Mouse (Mus musculus): Measurements from ENCODE around the gene Kctd8. TPM values are rescaled to one million over a fixed set of nuclear protein-coding genes. Genes with fewer than 3 reads are reported as not detected.

Kctd8 gene
- total RNA-seq, 1 experiment = 0.62 TPM

DNA sequence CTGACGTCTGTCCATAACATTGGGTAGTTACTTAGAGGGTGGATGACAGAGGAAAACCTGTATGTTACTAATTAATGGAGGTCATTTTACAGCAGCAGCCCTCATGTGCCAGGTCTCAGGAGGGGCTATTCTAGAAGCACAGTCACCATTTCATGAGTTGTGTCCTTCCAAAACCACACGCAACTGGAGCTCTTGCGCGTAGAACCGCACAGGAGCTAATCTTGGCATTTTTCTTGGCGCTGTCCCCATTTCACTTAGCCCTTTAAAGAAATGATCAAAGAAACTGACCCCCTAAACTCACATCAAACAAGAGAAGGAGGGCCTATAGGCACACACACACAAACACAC, 1.9 kb downstream of the Kctd8 start:
- TF ChIP-seq ZNF384 (IDR thresholded peaks at IDR 0.05; ENCODE audit: low read depth, low read length) (no peak), ZC3H11A (IDR thresholded peaks at IDR 0.05; ENCODE audit: borderline replicate concordance, low read depth, low read length) (no peak), MAFK (IDR thresholded peaks at IDR 0.05; ENCODE audit: insufficient read depth, low read depth, low read length) (no peak), HCFC1 (IDR thresholded peaks at IDR 0.05; ENCODE audit: borderline replicate concordance, insufficient read depth, low read length) (no peak), CHD2 (IDR thresholded peaks at IDR 0.05; ENCODE audit: low read depth, low read length) (no peak)
- Histone ChIP-seq H3K27ac (ENCODE audit: insufficient read depth, low read depth, low read length, poor library complexity, severe bottlenecking) (no peak overlapping the region), H3K9me3 (ENCODE audit: control insufficient read depth, insufficient read depth, low read depth, low read length) (no peaks in the 10 kb centered on the region), H3K4me3 (ENCODE audit: insufficient read depth in 1 of 2, low read depth in 1 of 2, low read length in 2 of 2, poor library complexity in 1 of 2, severe bottlenecking in 1 of 2) (no peak overlapping the region), H3K36me3 (ENCODE audit: control insufficient read depth, insufficient read depth, low read length, poor library complexity, severe bottlenecking) (no peaks in the 10 kb centered on the region), H3K9ac (ENCODE audit: insufficient read depth, low read depth, low read length, poor library complexity, severe bottlenecking) (no peak overlapping the region), H3K4me1 (ENCODE audit: control insufficient read depth in 2 of 2, insufficient read depth in 2 of 2, low read length in 2 of 2, poor library complexity in 1 of 2) (peaks cover 0 to 2% of the 10 kb centered on the region in 2 experiments; a peak in 1 of 4 replicates)
- DNase-seq (ENCODE audit: low read depth, low spot score) = no peak
- in situ Hi-C loops (cut with MboI; ENCODE audit: low sequenced_read_pairs in 2 of 2, unreplicated experiment in 2 of 2) = no loop called here

DNA sequence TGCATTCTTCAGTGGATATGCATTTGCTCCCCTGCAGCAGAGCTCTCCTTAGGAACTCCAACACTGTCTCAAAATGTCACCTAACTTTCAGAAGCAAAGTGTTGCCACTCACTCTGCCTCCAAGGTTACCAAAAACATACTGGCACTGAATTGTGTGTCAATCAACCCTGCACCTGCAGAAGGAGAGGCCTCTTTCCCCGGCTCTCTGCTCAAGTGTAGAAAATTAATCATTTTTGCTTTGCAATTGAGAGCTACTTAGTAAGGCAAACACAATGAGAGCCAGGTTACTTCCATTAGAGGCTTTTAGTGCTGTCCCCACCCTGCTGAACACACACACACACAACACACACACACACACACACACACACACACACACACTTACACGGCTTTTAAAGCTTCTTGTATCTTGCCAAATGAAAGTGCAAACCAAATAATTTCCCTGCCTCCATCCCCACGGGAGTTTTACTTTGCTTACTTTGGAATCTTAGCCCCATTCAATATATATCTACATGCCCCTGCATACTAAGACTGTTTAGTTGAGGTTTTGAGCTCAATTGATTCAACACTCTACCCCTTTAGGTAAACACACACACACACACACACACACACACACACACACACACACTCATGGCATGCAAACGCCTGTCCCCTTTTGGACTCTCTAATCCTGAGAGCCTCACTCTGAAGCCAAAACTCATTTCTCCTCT, 2.4 kb downstream of the Kctd8 start:
- no peak overlapping the region for H3K9ac ChIP-seq (ENCODE audit: insufficient read depth, low read depth, low read length, poor library complexity, severe bottlenecking)
- H3K9me3 ChIP-seq (ENCODE audit: control insufficient read depth, insufficient read depth, low read depth, low read length) = no peaks in the 10 kb centered on the region
- in situ Hi-C loops (cut with MboI; ENCODE audit: low sequenced_read_pairs in 2 of 2, unreplicated experiment in 2 of 2) = no loop called here
- TF ChIP-seq ZC3H11A (IDR thresholded peaks at IDR 0.05; ENCODE audit: borderline replicate concordance, low read depth, low read length) (no peak), MAFK (IDR thresholded peaks at IDR 0.05; ENCODE audit: insufficient read depth, low read depth, low read length) (no peak), ZNF384 (IDR thresholded peaks at IDR 0.05; ENCODE audit: low read depth, low read length) (no peak), CHD2 (IDR thresholded peaks at IDR 0.05; ENCODE audit: low read depth, low read length) (no peak), HCFC1 (IDR thresholded peaks at IDR 0.05; ENCODE audit: borderline replicate concordance, insufficient read depth, low read length) (no peak)
- no peak overlapping the region for H3K27ac ChIP-seq (ENCODE audit: insufficient read depth, low read depth, low read length, poor library complexity, severe bottlenecking)
- no peak for DNase-seq (ENCODE audit: low read depth, low spot score)
- no peaks in the 10 kb centered on the region for H3K36me3 ChIP-seq (ENCODE audit: control insufficient read depth, insufficient read depth, low read length, poor library complexity, severe bottlenecking)
- peaks cover 0 to 2% of the 10 kb centered on the region in 2 experiments; a peak in 1 of 4 replicates for H3K4me1 ChIP-seq (ENCODE audit: control insufficient read depth in 2 of 2, insufficient read depth in 2 of 2, low read length in 2 of 2, poor library complexity in 1 of 2)
- no peak overlapping the region for H3K4me3 ChIP-seq (ENCODE audit: insufficient read depth in 1 of 2, low read depth in 1 of 2, low read length in 2 of 2, poor library complexity in 1 of 2, severe bottlenecking in 1 of 2)

DNA sequence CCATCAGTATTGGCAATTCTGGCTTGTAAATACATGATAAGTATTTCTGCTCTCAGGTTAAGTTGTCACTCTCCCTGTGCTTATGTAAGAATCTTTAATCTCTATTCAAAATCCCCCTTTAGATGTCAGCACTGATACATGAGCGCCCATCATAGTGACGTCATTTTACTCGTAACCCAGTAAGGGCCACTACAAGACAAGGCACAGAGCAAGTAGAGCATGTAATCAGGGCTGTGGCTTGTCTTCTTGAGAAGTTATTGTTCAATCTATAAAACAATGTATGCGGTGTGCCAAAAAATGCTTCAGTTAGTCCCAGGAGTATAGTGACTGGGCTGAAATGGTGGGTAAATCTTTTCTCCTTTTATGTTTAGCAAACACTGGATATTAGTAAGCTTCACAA, 13.9 kb downstream of the Kctd8 start:
- TF ChIP-seq HCFC1 (IDR thresholded peaks at IDR 0.05; ENCODE audit: borderline replicate concordance, insufficient read depth, low read length) (no peak), MAFK (IDR thresholded peaks at IDR 0.05; ENCODE audit: insufficient read depth, low read depth, low read length) (no peak), ZC3H11A (IDR thresholded peaks at IDR 0.05; ENCODE audit: borderline replicate concordance, low read depth, low read length) (no peak), ZNF384 (IDR thresholded peaks at IDR 0.05; ENCODE audit: low read depth, low read length) (no peak), CHD2 (IDR thresholded peaks at IDR 0.05; ENCODE audit: low read depth, low read length) (no peak)
- in situ Hi-C loops (cut with MboI; ENCODE audit: low sequenced_read_pairs in 2 of 2, unreplicated experiment in 2 of 2) = no loop called here

DNA sequence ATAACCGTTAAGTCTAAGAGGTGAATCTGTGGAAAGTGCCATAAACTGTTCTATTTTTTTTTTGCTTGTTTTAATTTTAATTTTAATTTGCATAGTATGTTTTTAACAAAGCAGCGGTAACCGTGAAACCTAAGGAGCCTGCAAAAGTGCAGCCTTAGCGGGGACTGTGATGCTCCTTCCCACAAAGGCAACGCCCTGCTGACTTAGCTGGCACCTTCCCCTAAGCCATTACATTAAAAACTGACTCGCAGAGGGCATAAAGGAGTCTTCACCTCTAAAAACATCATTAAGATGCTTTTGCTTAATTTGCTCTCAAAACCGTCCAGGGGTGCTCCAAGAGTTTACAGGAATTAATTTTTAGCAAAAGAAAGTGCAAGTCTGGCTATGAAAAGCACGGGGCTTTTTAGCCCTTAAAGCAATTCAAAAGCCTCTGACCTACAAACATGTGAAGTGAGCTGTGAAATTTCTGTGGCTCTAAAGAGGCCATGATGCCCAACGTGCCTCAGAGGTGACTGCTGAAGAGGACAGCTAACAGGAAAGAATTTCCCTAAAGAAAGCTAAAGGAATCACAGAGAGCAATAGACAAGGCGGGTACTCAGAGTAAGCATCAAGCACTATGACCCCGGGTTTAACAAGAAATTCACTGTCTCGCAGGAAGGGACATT, 16.8 kb downstream of the Kctd8 start:
- Histone ChIP-seq H3K27ac (ENCODE audit: insufficient read depth, low read depth, low read length, poor library complexity, severe bottlenecking) (no peak overlapping the region), H3K4me3 (ENCODE audit: insufficient read depth in 1 of 2, low read depth in 1 of 2, low read length in 2 of 2, poor library complexity in 1 of 2, severe bottlenecking in 1 of 2) (no peak overlapping the region), H3K9ac (ENCODE audit: insufficient read depth, low read depth, low read length, poor library complexity, severe bottlenecking) (no peak overlapping the region), H3K4me1 (ENCODE audit: control insufficient read depth in 2 of 2, insufficient read depth in 2 of 2, low read length in 2 of 2, poor library complexity in 1 of 2) (no peaks in the 10 kb centered on the region), H3K9me3 (ENCODE audit: control insufficient read depth, insufficient read depth, low read depth, low read length) (no peaks in the 10 kb centered on the region), H3K36me3 (ENCODE audit: control insufficient read depth, insufficient read depth, low read length, poor library complexity, severe bottlenecking) (no peaks in the 10 kb centered on the region)
- DNase-seq (ENCODE audit: low read depth, low spot score) = no peak
- TF ChIP-seq ZNF384 (IDR thresholded peaks at IDR 0.05; ENCODE audit: low read depth, low read length) (no peak), MAFK (IDR thresholded peaks at IDR 0.05; ENCODE audit: insufficient read depth, low read depth, low read length) (no peak), ZC3H11A (IDR thresholded peaks at IDR 0.05; ENCODE audit: borderline replicate concordance, low read depth, low read length) (no peak), CHD2 (IDR thresholded peaks at IDR 0.05; ENCODE audit: low read depth, low read length) (no peak), HCFC1 (IDR thresholded peaks at IDR 0.05; ENCODE audit: borderline replicate concordance, insufficient read depth, low read length) (no peak)
- in situ Hi-C loops (cut with MboI; ENCODE audit: low sequenced_read_pairs in 2 of 2, unreplicated experiment in 2 of 2) = no loop called here

More for the DNA sequence above, 13.9 kb downstream of the Kctd8 start:
- no peak overlapping the region for H3K27ac ChIP-seq (ENCODE audit: insufficient read depth, low read depth, low read length, poor library complexity, severe bottlenecking)
- no peak overlapping the region for H3K9ac ChIP-seq (ENCODE audit: insufficient read depth, low read depth, low read length, poor library complexity, severe bottlenecking)
- no peak for DNase-seq (ENCODE audit: low read depth, low spot score)
- no peaks in the 10 kb centered on the region for H3K36me3 ChIP-seq (ENCODE audit: control insufficient read depth, insufficient read depth, low read length, poor library complexity, severe bottlenecking)
- no peaks in the 10 kb centered on the region for H3K9me3 ChIP-seq (ENCODE audit: control insufficient read depth, insufficient read depth, low read depth, low read length)
- H3K4me3 ChIP-seq (ENCODE audit: insufficient read depth in 1 of 2, low read depth in 1 of 2, low read length in 2 of 2, poor library complexity in 1 of 2, severe bottlenecking in 1 of 2) = no peak overlapping the region
- no peaks in the 10 kb centered on the region for H3K4me1 ChIP-seq (ENCODE audit: control insufficient read depth in 2 of 2, insufficient read depth in 2 of 2, low read length in 2 of 2, poor library complexity in 1 of 2)
